Mouse (Mus musculus) ES-E14 (cell line): ENCODE measurements around the gene Neu2.

ENCODE experiments used
- HCFC1 ChIP-seq: IDR thresholded peaks from 2 replicates; pipeline ENCODE4 v1.6.1; 2012; ENCODE audit warnings: low read length, inconsistent platforms, borderline replicate concordance; ENCODE audit not compliant: insufficient read depth
- MAFK ChIP-seq: IDR thresholded peaks from 2 replicates; pipeline ENCODE4 v1.6.1; 2014; ENCODE audit warnings: mild to moderate bottlenecking, low read depth, low read length, inconsistent platforms; ENCODE audit not compliant: insufficient read depth
- ZC3H11A ChIP-seq: IDR thresholded peaks from 2 replicates; pipeline ENCODE4 v1.6.1; 2012; ENCODE audit warnings: low read depth, mild to moderate bottlenecking, inconsistent platforms, low read length, borderline replicate concordance

GRCm38 (mm10) chr1:87605296-87605695, 95.6 kb downstream of the Neu2 start:
- no peak for TF ChIP-seq MAFK
- no peak for TF ChIP-seq HCFC1
- TF ChIP-seq ZC3H11A, result no peak
